12 mouse cellular contexts compared by ENCODE assay signal in genomic region chr5:129954473-129955254, GRCm38 (mm10). TPM values are rescaled to one million over a fixed set of nuclear protein-coding genes. Genes with fewer than 3 reads are reported as not detected.
A peak's percentile ranks its signal among the peaks of the same experiment; 100 is the strongest.
DNase-seq lines count a peak whose midpoint lies in the region; ATAC-seq and TF ChIP-seq lines count a peak whose summit lies in the region.
"Had no signal": no experiment of that assay in that cellular context is flagged by ENCODE, and none has a peak within 500 bp of the region (broad histone marks: within the 10 kb centered on the region; RNA-seq: fewer than 3 reads in every experiment).

No protein-coding gene starts in this region.

- H3K27ac ChIP-seq in heart, adult 2 months: no peak overlapping the region
- H3K27ac ChIP-seq in heart, embryonic 10.5 days: no peak overlapping the region
- H3K27ac ChIP-seq in liver, embryonic 12.5 days: peak overlapping the region; percentile 87
- H3K27ac ChIP-seq in midbrain, embryonic 11.5 days (ENCODE audit: low read depth, low read length): no peak overlapping the region
- H3K27ac ChIP-seq: neural tube, embryonic 12.5 days had no signal

- H3K27me3 ChIP-seq in heart, adult 2 months (ENCODE audit: control insufficient read depth, insufficient read depth, low read length): no peaks in the 10 kb centered on the region
- H3K27me3 ChIP-seq in heart, embryonic 10.5 days (ENCODE audit: insufficient read depth, poor library complexity, severe bottlenecking): no peaks in the 10 kb centered on the region
- H3K27me3 ChIP-seq in Patski: no peaks in the 10 kb centered on the region
- no peaks in the 10 kb centered on the region for H3K27me3 ChIP-seq in liver, embryonic 12.5 days (replicated peaks)
- no peaks in the 10 kb centered on the region for H3K27me3 ChIP-seq in midbrain, embryonic 11.5 days (ENCODE audit: control insufficient read depth, insufficient read depth, low read length)
- H3K27me3 ChIP-seq: neural tube, embryonic 12.5 days had no signal

- peak; percentile 82 for ATAC-seq in Patski
- ATAC-seq in erythroblast, adult 5-6 weeks (replicated peaks; ENCODE audit: low FRiP score, poor library complexity, severe bottlenecking): peak; percentile 51
- peak; percentile 78 for ATAC-seq in liver, embryonic 12.5 days
- ATAC-seq in midbrain, embryonic 11.5 days (ENCODE audit: low FRiP score): no peak
- ATAC-seq: forebrain, embryonic 14.5 days had no signal

- no peaks in the 10 kb centered on the region for H3K9me3 ChIP-seq in heart, embryonic 10.5 days
- no peaks in the 10 kb centered on the region for H3K9me3 ChIP-seq in liver, embryonic 12.5 days (replicated peaks)
- H3K9me3 ChIP-seq in midbrain, embryonic 11.5 days (ENCODE audit: control insufficient read depth, low read length): no peaks in the 10 kb centered on the region
- H3K9me3 ChIP-seq: neural tube, embryonic 12.5 days had no signal

- TF ChIP-seq POLR2A in heart, adult 2 months (IDR thresholded peaks at IDR 0.05; ENCODE audit: insufficient read depth, low read depth, low read length): no peak

- no peak for TF ChIP-seq CTCF in heart, adult 2 months (IDR thresholded peaks at IDR 0.05)
- TF ChIP-seq CTCF in Patski (IDR thresholded peaks at IDR 0.05): no peak

- no peaks in the 10 kb centered on the region; the same call in 1 of the 2 replicates for H3K4me1 ChIP-seq in heart, adult 2 months (ENCODE audit: control insufficient read depth, insufficient read depth, low read length)
- peaks cover 11% of the 10 kb centered on the region for H3K4me1 ChIP-seq in heart, embryonic 10.5 days
- H3K4me1 ChIP-seq in liver, embryonic 12.5 days: peaks cover 55% of the 10 kb centered on the region
- no peaks in the 10 kb centered on the region for H3K4me1 ChIP-seq in midbrain, embryonic 11.5 days (ENCODE audit: control insufficient read depth, insufficient read depth, low read length)
- H3K4me1 ChIP-seq: neural tube, embryonic 12.5 days had no signal

- H3K4me3 ChIP-seq in heart, adult 2 months: no peak overlapping the region
- no peak overlapping the region for H3K4me3 ChIP-seq in heart, embryonic 10.5 days
- H3K4me3 ChIP-seq in liver, embryonic 12.5 days: no peak overlapping the region
- no peak overlapping the region for H3K4me3 ChIP-seq in midbrain, embryonic 11.5 days (ENCODE audit: low read depth, low read length)
- H3K4me3 ChIP-seq: neural tube, embryonic 12.5 days had no signal

- H3K9ac ChIP-seq in heart, adult 2 months (ENCODE audit: low read depth, low read length): no peak overlapping the region
- H3K9ac ChIP-seq in liver, embryonic 12.5 days: peak overlapping the region; percentile 33; the same call in 1 of the 2 replicates
- no peak overlapping the region for H3K9ac ChIP-seq in midbrain, embryonic 11.5 days (ENCODE audit: low read length)
- H3K9ac ChIP-seq: lung, embryonic 14.5 days; neural tube, embryonic 12.5 days had no signal

- DNase-seq in heart, adult 2 months: peak; percentile 22 to 32
- DNase-seq in heart, embryonic 10.5 days (ENCODE audit: low spot score): no peak
- DNase-seq in Patski (ENCODE audit: low read depth, low spot score): no peak
- no peak for DNase-seq in layer of hippocampus, adult 18-20 months (ENCODE audit: low spot score in 2 of 2)
- DNase-seq in lung, postnatal 25 days (ENCODE audit: low spot score): no peak
- no peak for DNase-seq in midbrain, embryonic 11.5 days (ENCODE audit: low spot score, missing footprints)
- DNase-seq: lung, embryonic 14.5 days had no signal

- intact Hi-C loops in heart, adult 2 months (cut with DNase I): no loop called here

- 55% methylated on average over 5 of the region's 5 CpGs for WGBS in heart, adult 2 months
- WGBS in heart, embryonic 10.5 days: 50% methylated on average over 5 of the region's 5 CpGs
- 37% methylated on average over 5 of the region's 5 CpGs for WGBS in liver, embryonic 12.5 days (ENCODE audit: insufficient replicate concordance)
- WGBS in midbrain, embryonic 11.5 days: 90% methylated on average over 5 of the region's 5 CpGs

- H3K79me2 ChIP-seq in heart, adult 2 months (replicated peaks; ENCODE audit: control insufficient read depth, insufficient read depth, low read length): peaks cover 5% of the 10 kb centered on the region

- POLR2A ChIA-PET in Patski (lab: Charles Lee): interaction anchor here (0.9 kb wide), 1 partner anchor 12 kb away, joined by 4 read pairs; no protein-coding TSS in a partner anchor

- CTCF ChIA-PET in Patski (lab: Charles Lee): interaction anchor here (0.8 to 1.5 kb wide), 4 partner anchors 8 to 24 kb away, joined by 3 to 5 read pairs (median 4); no protein-coding TSS in a partner anchor

- peak overlapping the region; percentile 47 for H3K4me2 ChIP-seq in liver, embryonic 12.5 days
- no peak overlapping the region for H3K4me2 ChIP-seq in midbrain, embryonic 11.5 days
- H3K4me2 ChIP-seq: lung, embryonic 14.5 days; neural tube, embryonic 12.5 days had no signal

- in situ Hi-C loops in Patski (cut with MboI; ENCODE audit: low pct_unique_long_range_greater_than_20kb): no loop called here

- no peaks in the 10 kb centered on the region; the same call in 1 of the 2 replicates for H3K36me3 ChIP-seq in heart, adult 2 months (ENCODE audit: control insufficient read depth, insufficient read depth, low read length)
- peaks cover 7% of the 10 kb centered on the region; the same call in 1 of the 2 replicates for H3K36me3 ChIP-seq in heart, embryonic 10.5 days
- H3K36me3 ChIP-seq in liver, embryonic 12.5 days: peaks cover 24% of the 10 kb centered on the region
- no peaks in the 10 kb centered on the region for H3K36me3 ChIP-seq in midbrain, embryonic 11.5 days (ENCODE audit: control insufficient read depth, insufficient read depth, low read length)

- no peak for TF ChIP-seq EP300 in heart, adult 2 months (IDR thresholded peaks at IDR 0.05; ENCODE audit: insufficient read depth, low read depth, low read length)

RNA-seq across cellular contexts. Expression of gene Vkorc1l1, which starts 12.9 kb away (rescaled TPM):
- 10 to 100 TPM; 14.3 to 17.9 TPM for total RNA-seq in heart, adult 2 months (2021)
- 12.4 and 18.3 TPM in 2 replicates for polyA plus RNA-seq in heart, adult 2 months (2012; rRNA removed)
- polyA plus RNA-seq in heart, embryonic 10.5 days (2016; fragmentation: Nextera tagmentation; extraction: Ambion mirVana): 18.3 and 25.8 TPM in 2 replicates
- 32.3 TPM for polyA plus RNA-seq in Patski (2021)
- 39.8 and 49.3 TPM in 2 replicates for total RNA-seq in erythroblast, adult 5-6 weeks (2015; ENCODE audit: low replicate concordance)
- 27.2 and 30.7 TPM in 2 replicates for total RNA-seq in erythroblast, adult 5-6 weeks (2017; ENCODE audit: low replicate concordance)
- polyA plus RNA-seq in liver, embryonic 12.5 days (2016; fragmentation: Nextera tagmentation; extraction: Ambion mirVana): 29.8 and 31.2 TPM in 2 replicates
- total RNA-seq in layer of hippocampus, adult 18-20 months (2021): 10 to 100 TPM; 43.5 to 44.2 TPM
- 36.0 and 36.8 TPM in 2 replicates for polyA plus RNA-seq in midbrain, embryonic 11.5 days (2014; fragmentation: Nextera tagmentation; extraction: Ambion mirVana)

RNA-seq across cellular contexts. Expression of gene Nupr1l, which starts 46.3 kb away (rescaled TPM):
- 1 to 10 TPM in 1 of 2 experiments, under 1 TPM in 1; 0.44 to 1.5 TPM for total RNA-seq in heart, adult 2 months (2021)
- 1.7 and 2.0 TPM in 2 replicates for polyA plus RNA-seq in heart, adult 2 months (2012; rRNA removed)
- polyA plus RNA-seq in heart, embryonic 10.5 days (2016; fragmentation: Nextera tagmentation; extraction: Ambion mirVana): 1.8 and 2.4 TPM in 2 replicates
- polyA plus RNA-seq in Patski (2021): 5.8 TPM
- not detected in 2 replicates for total RNA-seq in erythroblast, adult 5-6 weeks (2015; ENCODE audit: low replicate concordance)
- not detected in 2 replicates for total RNA-seq in erythroblast, adult 5-6 weeks (2017; ENCODE audit: low replicate concordance)
- 0.87 and 0.92 TPM in 2 replicates for polyA plus RNA-seq in liver, embryonic 12.5 days (2016; fragmentation: Nextera tagmentation; extraction: Ambion mirVana)
- total RNA-seq in layer of hippocampus, adult 18-20 months (2021): 1 to 10 TPM; 4.2 to 4.5 TPM
- polyA plus RNA-seq in midbrain, embryonic 11.5 days (2014; fragmentation: Nextera tagmentation; extraction: Ambion mirVana): 3.7 and 5.4 TPM in 2 replicates

RNA-seq across cellular contexts. Expression of gene Gusb, which starts 48.2 kb away (rescaled TPM):
- total RNA-seq in heart, adult 2 months (2021): 10 to 100 TPM; 12.8 to 13.0 TPM
- polyA plus RNA-seq in heart, adult 2 months (2012; rRNA removed): 17.9 and 25.3 TPM in 2 replicates
- 47.3 and 56.8 TPM in 2 replicates for polyA plus RNA-seq in heart, embryonic 10.5 days (2016; fragmentation: Nextera tagmentation; extraction: Ambion mirVana)
- polyA plus RNA-seq in Patski (2021): 63.8 TPM
- total RNA-seq in erythroblast, adult 5-6 weeks (2015; ENCODE audit: low replicate concordance): 22.1 and 25.5 TPM in 2 replicates
- total RNA-seq in erythroblast, adult 5-6 weeks (2017; ENCODE audit: low replicate concordance): 8.9 and 13.4 TPM in 2 replicates
- 44.8 and 49.1 TPM in 2 replicates for polyA plus RNA-seq in liver, embryonic 12.5 days (2016; fragmentation: Nextera tagmentation; extraction: Ambion mirVana)
- 10 to 100 TPM in 1 of 2 experiments, 1 to 10 TPM in 1; 9.6 to 13.0 TPM for total RNA-seq in layer of hippocampus, adult 18-20 months (2021)
- 31.8 and 33.9 TPM in 2 replicates for polyA plus RNA-seq in midbrain, embryonic 11.5 days (2014; fragmentation: Nextera tagmentation; extraction: Ambion mirVana)

RNA-seq across cellular contexts. Expression of gene Phkg1, which starts 56.3 kb away (rescaled TPM):
- 10 to 100 TPM; 15.5 to 16.8 TPM for total RNA-seq in heart, adult 2 months (2021)
- 39.8 and 69.6 TPM in 2 replicates for polyA plus RNA-seq in heart, adult 2 months (2012; rRNA removed)
- polyA plus RNA-seq in heart, embryonic 10.5 days (2016; fragmentation: Nextera tagmentation; extraction: Ambion mirVana): 0.48 and 0.53 TPM in 2 replicates
- 4.4 TPM for polyA plus RNA-seq in Patski (2021)
- not detected in 2 replicates for total RNA-seq in erythroblast, adult 5-6 weeks (2015; ENCODE audit: low replicate concordance)
- total RNA-seq in erythroblast, adult 5-6 weeks (2017; ENCODE audit: low replicate concordance): not detected in 2 replicates
- polyA plus RNA-seq in liver, embryonic 12.5 days (2016; fragmentation: Nextera tagmentation; extraction: Ambion mirVana): 0.23 TPM in 2 replicates
- total RNA-seq in layer of hippocampus, adult 18-20 months (2021): 10 to 100 TPM; 18.7 to 20.0 TPM
- polyA plus RNA-seq in midbrain, embryonic 11.5 days (2014; fragmentation: Nextera tagmentation; extraction: Ambion mirVana): 0.18 and 0.22 TPM in 2 replicates
- polyA plus RNA-seq: stomach, embryonic 14.5 days had no signal

RNA-seq across cellular contexts. Expression of gene Zbed5, which starts 59.1 kb away (rescaled TPM):
- total RNA-seq in heart, adult 2 months (2021): under 1 TPM; 0.26 to 0.55 TPM
- 0.33 and 0.85 TPM in 2 replicates for polyA plus RNA-seq in heart, adult 2 months (2012; rRNA removed)
- polyA plus RNA-seq in heart, embryonic 10.5 days (2016; fragmentation: Nextera tagmentation; extraction: Ambion mirVana): 4.2 and 5.4 TPM in 2 replicates
- 4.0 TPM for polyA plus RNA-seq in Patski (2021)
- total RNA-seq in erythroblast, adult 5-6 weeks (2015; ENCODE audit: low replicate concordance): 1.3 TPM in 1 of 2 replicates, not detected in the other
- total RNA-seq in erythroblast, adult 5-6 weeks (2017; ENCODE audit: low replicate concordance): 0.68 TPM in 1 of 2 replicates, not detected in the other
- polyA plus RNA-seq in liver, embryonic 12.5 days (2016; fragmentation: Nextera tagmentation; extraction: Ambion mirVana): 1.7 and 1.8 TPM in 2 replicates
- 1 to 10 TPM; 5.6 to 6.3 TPM for total RNA-seq in layer of hippocampus, adult 18-20 months (2021)
- polyA plus RNA-seq in midbrain, embryonic 11.5 days (2014; fragmentation: Nextera tagmentation; extraction: Ambion mirVana): 7.1 and 9.3 TPM in 2 replicates

Comparison
In these comparisons a context has a peak if more than half of its experiments do, and no peak if none do; other contexts are left out.
1. DNase-seq: peak in heart, adult 2 months (2 of 2); none in heart, embryonic 10.5 days (single experiment), Patski (single experiment), layer of hippocampus, adult 18-20 months (0 of 2), lung, postnatal 25 days (single experiment) and midbrain, embryonic 11.5 days (single experiment).